Mouse (Mus musculus): Measurements from ENCODE around the gene Unc13d.

Gene Unc13d

GRCm38 (mm10) chr11:116075539-116076265 lies 2.1 kb downstream of the Unc13d start:
- no peak for DNase-seq

GRCm38 (mm10) chr11:116074436-116074991 lies 3.2 kb downstream of the Unc13d start:
- no peak for DNase-seq

GRCm38 (mm10) chr11:116072608-116073007 lies 5.2 kb downstream of the Unc13d start:
- DNase-seq = no peak

GRCm38 (mm10) chr11:116071510-116071909 lies 6.3 kb downstream of the Unc13d start:
- no peak for DNase-seq

GRCm38 (mm10) chr11:116065345-116065744 lies 12.4 kb downstream of the Unc13d start:
- DNase-seq = no peak

- no peak for DNase-seq
Observed at GRCm38 (mm10) chr11:116064187-116064867, 13.4 kb downstream of the Unc13d start.

- DNase-seq = no peak
Observed at GRCm38 (mm10) chr11:116063562-116063961, 14.2 kb downstream of the Unc13d start.

GRCm38 (mm10) chr11:116062521-116062920 lies 15.2 kb downstream of the Unc13d start:
- no peak for DNase-seq

- DNase-seq = no peak
Observed at GRCm38 (mm10) chr11:116061641-116062415, 15.9 kb downstream of the Unc13d start.

- DNase-seq = no peak
Observed at GRCm38 (mm10) chr11:116060596-116060995, 17.2 kb downstream of the Unc13d start.

- no peak for DNase-seq
Observed at GRCm38 (mm10) chr11:116059691-116060025, 18.1 kb downstream of the Unc13d start.

GRCm38 (mm10) chr11:116058868-116059690 lies 18.7 kb downstream of the Unc13d start:
- DNase-seq = no peak

GRCm38 (mm10) chr11:116058022-116058614 lies 19.6 kb downstream of the Unc13d start:
- no peak for DNase-seq

GRCm38 (mm10) chr11:116057237-116057881 lies 20.4 kb downstream of the Unc13d start:
- no peak for DNase-seq

- DNase-seq = no peak
Observed at GRCm38 (mm10) chr11:116055873-116056272, 21.9 kb downstream of the Unc13d start.

- no peak for DNase-seq
Observed at GRCm38 (mm10) chr11:116053510-116054229, 24.1 kb downstream of the Unc13d start.

- DNase-seq = no peak
Observed at GRCm38 (mm10) chr11:116050196-116050595, 27.6 kb downstream of the Unc13d start.

- DNase-seq = no peak
Observed at GRCm38 (mm10) chr11:116049610-116050009, 28.2 kb downstream of the Unc13d start.

- DNase-seq = no peak
Observed at GRCm38 (mm10) chr11:116045173-116045572, 32.6 kb downstream of the Unc13d start.

- DNase-seq = no peak
Observed at GRCm38 (mm10) chr11:116043286-116043685, 34.5 kb downstream of the Unc13d start.

Measured in layer of hippocampus, adult 9-11 months (tissue).